Mouse (Mus musculus): ENCODE measurements at regions not wholly inside any gene's neighbourhood (a gene's known extent, or its start where the extent isn't known, plus 50 kb on each side); places are given as distances from the start of the nearest gene placed in this dataset.

GRCm38 (mm10) chr11:112849974-112850373 lies 68.0 kb downstream of the Sox9 start:
- TF ChIP-seq CTCF (conservative IDR thresholded peaks at IDR 0.05; ENCODE audit: low read length) = no peak
- TF ChIP-seq NANOG (IDR thresholded peaks at IDR 0.05; ENCODE audit: borderline replicate concordance, low read length) = no peak
